Mouse (Mus musculus) cerebellum, adult 2 months (tissue): ENCODE results near the gene Negr1. TPM values are rescaled to one million over a fixed set of nuclear protein-coding genes. Genes with fewer than 3 reads are reported as not detected.

Experiments
- DNase-seq, 2 experiments: peaks; one replicate each; pipeline ENCODE4 v3.0.0; 2021
- H3K27ac ChIP-seq: fragments of 200-500 bp; 2 replicates; pipeline ENCODE4 v1.5.1; 2012; ENCODE audit warnings: low read length, control low read depth, inconsistent platforms; ENCODE audit not compliant: insufficient read depth
- H3K27me3 ChIP-seq: fragments of 200-500 bp; 2 replicates; pipeline ENCODE4 v1.6.1; 2012; ENCODE audit warnings: inconsistent platforms, mild to moderate bottlenecking, low read length, moderate library complexity; ENCODE audit not compliant: control insufficient read depth, insufficient read depth
- H3K4me1 ChIP-seq: fragments of 200-500 bp; 2 replicates; pipeline ENCODE4 v1.6.1; 2011; ENCODE audit warnings: low read length; ENCODE audit not compliant: control insufficient read depth, insufficient read depth
- H3K4me3 ChIP-seq: fragments of 200-500 bp; replicated peaks from 2 replicates; pipeline ENCODE3; 2011; ENCODE audit warnings: mild to moderate bottlenecking, low read depth, low read length, control low read depth; ENCODE audit not compliant: insufficient read depth
- CTCF ChIP-seq: fragments of 200-500 bp; IDR thresholded peaks from 2 replicates; pipeline ENCODE4 v1.5.1; 2011; ENCODE audit warnings: low read depth, mild to moderate bottlenecking, control low read depth, low read length, moderate library complexity, borderline replicate concordance; ENCODE audit not compliant: insufficient read depth
- POLR2A ChIP-seq: fragments of 200-500 bp; IDR thresholded peaks from 2 replicates; pipeline ENCODE4 v1.6.1; 2011; ENCODE audit warnings: low read length, control low read depth, borderline replicate concordance; ENCODE audit not compliant: insufficient read depth
- WGBS: fragments of 180-500 bp; shearing (Covaris S2); methylation state at CpG from one replicate; pipeline ENCODE4 v1.1.7; 2018; 5-methylcytosine and 5-hydroxymethylcytosine counted together
- polyA plus RNA-seq: library from polyadenylated mRNA; depleted of rRNA; stranded (reverse); fragments of >200 nt; gene quantifications from 2 replicates; pipeline ENCODE4 v1.2.3, GENCODE M21; 2012

The Negr1 gene
- polyA plus RNA-seq, 1 experiment, result 83.3 TPM

DNA sequence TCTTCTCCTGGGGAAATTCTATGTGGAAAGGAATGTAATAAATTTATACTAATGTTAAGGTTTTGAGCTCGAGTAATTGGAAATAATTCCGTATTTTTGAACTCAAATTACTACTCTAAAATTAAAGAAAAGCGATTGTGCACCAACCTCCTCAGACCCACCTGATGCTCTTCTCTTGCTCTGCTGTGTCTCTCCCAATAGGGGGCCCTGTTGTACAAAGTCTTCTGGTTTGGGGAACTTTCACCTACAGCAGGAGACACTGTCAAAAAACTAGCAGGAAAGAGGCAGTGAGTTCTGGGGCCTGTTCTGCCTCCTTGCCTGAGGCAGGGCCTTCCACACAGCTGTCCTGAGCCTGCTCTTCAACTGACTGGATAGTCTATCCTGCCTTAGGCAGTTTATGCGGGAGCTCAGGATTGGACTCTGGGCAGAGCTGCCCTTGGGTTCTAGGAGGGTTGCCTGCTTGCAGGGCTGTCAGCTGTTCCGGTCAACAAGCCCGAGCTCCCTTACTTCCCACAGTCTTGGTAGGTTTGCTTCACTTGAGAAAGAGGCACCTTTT lies 310.1 kb downstream of the Negr1 start:
- TF ChIP-seq POLR2A, result no peak
- peak; percentile 13; the same call in 1 of the 2 replicates for TF ChIP-seq CTCF
- H3K27ac ChIP-seq, result peak overlapping the region; percentile 75; the same call in 1 of the 2 replicates

DNA sequence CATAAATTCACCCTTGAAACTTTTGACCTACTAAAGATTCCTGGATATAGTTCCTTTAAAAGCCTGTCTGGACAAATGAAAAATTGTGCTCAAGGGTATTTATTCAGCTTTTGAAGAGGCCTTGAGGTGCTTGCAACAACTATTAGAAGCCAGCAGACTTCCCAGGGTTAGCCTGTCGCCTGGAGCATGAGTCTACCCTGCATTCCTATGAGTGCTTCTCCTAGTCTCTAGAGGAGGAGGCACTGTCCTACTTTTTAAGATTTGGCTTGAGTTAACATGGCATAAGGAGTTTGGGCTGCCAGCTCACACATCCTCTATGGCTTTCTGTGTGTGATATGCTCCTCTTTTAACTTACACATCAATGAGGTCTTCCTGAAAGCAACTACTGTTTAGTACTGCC lies 315.0 kb downstream of the Negr1 start:
- Histone ChIP-seq H3K4me1 (peaks cover 7% of the 10 kb centered on the region), H3K27me3 (no peaks in the 10 kb centered on the region), H3K4me3 (no peak overlapping the region), H3K27ac (no peak overlapping the region; the same call in 1 of the 2 replicates)
- 18% methylated on average over 1 of the region's 1 CpGs for WGBS
- TF ChIP-seq CTCF (no peak), POLR2A (no peak)
- peak in 1 of 2 experiments; percentile 61 for DNase-seq

More for the DNA sequence above, 310.1 kb downstream of the Negr1 start:
- H3K4me1 ChIP-seq, result peaks cover 11% of the 10 kb centered on the region
- H3K27me3 ChIP-seq, result no peaks in the 10 kb centered on the region
- no peak overlapping the region for H3K4me3 ChIP-seq
- WGBS, result 89% methylated on average over 6 of the region's 6 CpGs
- no peak for DNase-seq

DNA sequence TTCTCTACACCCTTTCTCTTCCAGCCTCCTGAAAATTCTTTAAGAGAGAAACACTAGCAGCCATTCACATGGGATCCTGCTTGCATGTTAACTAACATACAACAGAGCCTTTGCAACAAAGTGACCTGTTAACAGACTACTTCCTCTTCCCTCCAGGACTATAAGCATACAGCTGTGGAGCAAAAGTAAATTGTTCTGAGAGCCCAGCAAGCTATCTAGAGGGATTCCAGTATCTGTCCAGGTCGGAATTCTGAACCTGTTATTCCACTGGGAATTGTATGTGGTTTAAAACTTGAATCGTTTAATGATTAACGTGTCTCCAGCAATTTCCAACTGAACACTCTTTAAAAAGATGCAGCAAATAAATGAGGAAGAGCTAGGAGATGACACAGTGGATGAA lies 320.5 kb downstream of the Negr1 start:
- WGBS, result 81% methylated on average over 3 of the region's 3 CpGs

DNA sequence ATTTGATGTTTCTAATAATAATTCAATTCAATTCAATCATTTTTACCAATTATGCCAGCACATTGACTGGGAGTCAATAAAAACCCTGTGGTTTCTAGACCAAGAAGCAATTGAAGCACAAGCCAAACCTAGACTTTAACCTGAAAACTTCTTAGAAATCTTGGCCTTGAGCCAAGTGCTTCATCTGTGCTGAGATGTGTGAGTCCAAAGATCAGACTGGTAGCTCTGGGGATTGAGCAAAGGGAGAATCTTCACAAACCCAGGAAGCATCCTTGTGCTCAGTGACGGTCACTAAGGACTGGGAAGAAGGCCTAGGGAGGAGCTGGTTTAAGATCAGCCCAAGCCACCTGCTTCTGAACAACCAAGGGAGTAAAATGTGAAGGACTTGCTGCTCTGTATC lies 322.3 kb downstream of the Negr1 start:
- WGBS, result 64% methylated on average over 1 of the region's 1 CpGs
- Histone ChIP-seq H3K27me3 (no peaks in the 10 kb centered on the region), H3K27ac (no peak overlapping the region), H3K4me1 (0 out of 2 replicates have a peak, but pooled peaks cover 3% of the 10 kb centered on the region), H3K4me3 (no peak overlapping the region)
- peak in 1 of 2 experiments; percentile 42 for DNase-seq
- TF ChIP-seq CTCF, result no peak
- no peak for TF ChIP-seq POLR2A

More for the DNA sequence above, 320.5 kb downstream of the Negr1 start:
- Histone ChIP-seq H3K27me3 (no peaks in the 10 kb centered on the region), H3K4me1 (peaks cover 3% of the 10 kb centered on the region; the same call in 1 of the 2 replicates), H3K4me3 (no peak overlapping the region), H3K27ac (no peak overlapping the region)
- TF ChIP-seq CTCF (no peak), POLR2A (no peak)
- no peak for DNase-seq

DNA sequence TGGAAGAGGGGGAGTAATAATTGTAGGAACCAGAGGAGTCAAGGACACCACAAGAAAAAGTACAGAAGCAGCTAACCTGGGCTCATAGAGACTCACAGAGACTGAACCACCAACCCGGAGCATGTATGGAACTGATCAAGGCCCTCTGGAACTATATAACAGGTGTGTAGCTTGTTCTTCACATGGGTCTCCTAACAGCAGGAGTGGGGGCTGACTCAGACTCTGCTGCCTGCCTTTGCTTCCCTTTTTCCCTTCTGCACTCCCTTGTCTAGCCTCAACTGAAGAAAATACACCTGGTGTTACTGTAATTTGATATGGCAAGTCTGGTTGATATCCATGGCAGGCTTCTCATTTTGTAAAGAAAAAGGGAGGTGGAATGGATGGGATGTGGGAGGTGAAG lies 324.1 kb downstream of the Negr1 start:
- TF ChIP-seq CTCF (no peak), POLR2A (no peak)
- Histone ChIP-seq H3K4me1 (0 out of 2 replicates have a peak, but pooled peaks cover 3% of the 10 kb centered on the region), H3K27ac (no peak overlapping the region), H3K27me3 (no peaks in the 10 kb centered on the region), H3K4me3 (no peak overlapping the region)
- DNase-seq, result no peak
- 89% methylated on average over 1 of the region's 1 CpGs for WGBS

DNA sequence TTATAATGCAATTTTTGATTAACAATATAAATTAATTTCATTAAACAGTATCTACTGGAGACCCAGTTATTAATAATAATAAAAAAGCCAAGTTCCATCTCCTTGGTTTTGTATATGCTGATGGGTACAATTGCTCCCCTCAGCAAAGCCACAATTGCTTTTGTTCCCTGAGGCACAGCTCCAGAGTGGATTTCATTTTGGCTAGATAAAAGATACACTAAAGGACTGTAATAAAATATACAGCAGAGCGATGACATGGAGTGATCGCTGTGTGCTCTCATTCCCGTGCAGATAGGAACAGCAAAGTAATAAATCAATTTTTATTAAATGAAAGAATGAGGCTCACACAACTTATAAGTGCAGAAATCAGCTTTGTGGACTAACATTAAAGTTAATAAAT lies 325.3 kb downstream of the Negr1 start:
- WGBS, result 91% methylated on average over 3 of the region's 3 CpGs
- TF ChIP-seq POLR2A (no peak), CTCF (no peak)
- DNase-seq, result no peak
- Histone ChIP-seq H3K27ac (no peak overlapping the region), H3K27me3 (no peaks in the 10 kb centered on the region), H3K4me1 (peaks cover 3% of the 10 kb centered on the region; the same call in 1 of the 2 replicates), H3K4me3 (no peak overlapping the region)

DNA sequence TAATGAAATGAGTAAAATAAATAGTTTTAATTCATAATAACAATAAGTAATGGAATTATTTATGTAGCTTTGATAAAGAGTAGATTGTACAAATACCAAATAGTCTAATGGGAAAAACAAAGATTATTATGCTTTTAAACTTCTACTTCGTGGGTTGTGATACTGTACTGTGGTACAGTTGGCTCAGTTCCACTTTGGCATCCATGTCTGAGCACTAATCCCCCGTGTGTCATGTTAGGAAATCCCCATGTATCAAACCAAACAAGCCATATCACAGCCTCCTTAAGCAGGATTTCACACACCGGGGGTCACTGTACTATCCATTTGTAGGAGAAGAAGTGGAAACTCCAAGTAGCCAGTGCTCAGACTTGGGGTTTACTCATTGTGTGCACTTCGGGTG lies 329.4 kb downstream of the Negr1 start:
- WGBS, result 25% methylated on average over 4 of the region's 4 CpGs
- TF ChIP-seq CTCF (no peak), POLR2A (no peak)
- no peak for DNase-seq
- no peaks in the 10 kb centered on the region for H3K27me3 ChIP-seq
- H3K4me3 ChIP-seq, result no peak overlapping the region
- H3K27ac ChIP-seq, result no peak overlapping the region
- peaks cover 5% of the 10 kb centered on the region; the same call in 1 of the 2 replicates for H3K4me1 ChIP-seq

DNA sequence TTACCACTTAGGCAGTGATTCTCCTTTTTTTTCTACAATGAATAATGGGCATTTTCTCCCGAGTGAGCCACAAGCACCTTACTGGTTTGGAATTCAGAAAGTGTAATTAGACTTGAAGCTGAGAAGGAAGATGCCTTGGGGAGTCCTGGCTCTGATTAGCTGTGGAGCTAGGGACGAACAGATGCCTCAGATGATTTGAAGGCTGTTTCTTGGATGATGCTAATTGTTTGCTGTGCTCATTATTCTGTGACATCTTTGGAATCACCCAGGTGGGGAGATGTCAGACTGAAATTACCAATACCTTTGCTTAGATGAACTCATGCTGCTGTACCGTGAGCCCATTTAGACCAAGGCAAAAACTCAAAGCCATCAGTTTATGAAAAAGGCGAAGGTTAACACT lies 333.7 kb downstream of the Negr1 start:
- 7% methylated on average over 4 of the region's 4 CpGs for WGBS
- H3K4me3 ChIP-seq, result no peak overlapping the region
- H3K27ac ChIP-seq, result peak overlapping the region; percentile 57; the same call in 1 of the 2 replicates
- TF ChIP-seq CTCF (no peak), POLR2A (no peak)
- DNase-seq, result peak; percentile 63 to 90
- H3K4me1 ChIP-seq, result peaks cover 11% of the 10 kb centered on the region; the same call in 1 of the 2 replicates
- H3K27me3 ChIP-seq, result no peaks in the 10 kb centered on the region
